39 mouse cellular contexts compared by ENCODE assay signal in the genomic region with DNA sequence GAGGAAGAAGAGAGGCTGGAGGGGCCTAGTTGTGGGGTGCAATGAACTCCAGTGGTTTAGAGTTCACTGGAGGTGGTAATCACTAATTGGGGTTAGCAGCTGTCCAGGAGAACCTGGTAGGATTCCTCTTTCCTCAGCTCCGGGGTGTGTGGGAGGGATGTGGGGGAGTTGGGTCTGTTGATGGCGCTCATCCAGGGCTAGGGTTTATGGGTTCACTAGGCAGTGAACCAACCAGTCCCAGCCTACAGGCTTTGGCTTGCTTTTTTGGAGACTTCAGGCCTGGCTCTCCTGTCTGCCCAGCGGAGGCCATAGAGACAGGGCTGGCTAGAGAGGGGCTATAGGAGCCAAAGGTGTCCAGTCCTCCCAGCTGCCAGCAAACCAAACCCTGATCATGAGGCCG. TPM values are rescaled to one million over a fixed set of nuclear protein-coding genes. Genes with fewer than 3 reads are reported as not detected.
DNase-seq lines count a peak whose midpoint lies in the region; ATAC-seq lines count a peak whose summit lies in the region.
"Had no signal": no experiment of that assay in that cellular context is flagged by ENCODE, and none has a peak within 500 bp of the region (broad histone marks: within the 10 kb centered on the region; RNA-seq: fewer than 3 reads in every experiment).

No protein-coding gene starts in this region.

- H3K27ac ChIP-seq in heart, embryonic 12.5 days (ENCODE audit: poor library complexity, severe bottlenecking): no peak overlapping the region
- H3K27ac ChIP-seq in kidney, embryonic 15.5 days: peak overlapping the region; percentile 9
- H3K27ac ChIP-seq in kidney, embryonic 16.5 days (ENCODE audit: low read length): no peak overlapping the region
- H3K27ac ChIP-seq: embryonic facial prominence, embryonic 12.5 days; hindbrain, embryonic 13.5 days; layer of hippocampus, adult 2 months; left cerebral cortex, adult 2 months; liver, embryonic 12.5 days had no signal

- no peak for ATAC-seq in heart, embryonic 12.5 days (ENCODE audit: insufficient number of reproducible peaks, low FRiP score)
- ATAC-seq in kidney, embryonic 15.5 days (replicated peaks; ENCODE audit: low FRiP score): peak; percentile 24; the same call in 1 of the 2 replicates
- no peak for ATAC-seq in kidney, embryonic 16.5 days (ENCODE audit: low FRiP score, low TSS enrichment)
- ATAC-seq: forebrain, embryonic 14.5 days; liver, embryonic 12.5 days; liver, postnatal 0 days; midbrain, embryonic 16.5 days; Patski had no signal

- intact Hi-C loops in heart, postnatal 10 days (cut with DNase I): loop anchor here (1.0 kb wide), 2 partner anchors 112 to 168 kb away; no protein-coding TSS in a partner anchor

- 0 out of 2 replicates have a peak, but pooled peaks cover 7% of the 10 kb centered on the region for H3K27me3 ChIP-seq in heart, embryonic 12.5 days (replicated peaks)
- no peaks in the 10 kb centered on the region for H3K27me3 ChIP-seq in kidney, embryonic 15.5 days
- no peaks in the 10 kb centered on the region for H3K27me3 ChIP-seq in kidney, embryonic 16.5 days (ENCODE audit: insufficient read depth, low read length)
- H3K27me3 ChIP-seq: embryonic facial prominence, embryonic 12.5 days; hindbrain, embryonic 13.5 days; liver, embryonic 12.5 days; Patski had no signal

- peaks cover 9% of the 10 kb centered on the region; the same call in 1 of the 2 replicates for H3K9me3 ChIP-seq in heart, embryonic 12.5 days (replicated peaks)
- H3K9me3 ChIP-seq in kidney, embryonic 15.5 days (replicated peaks): no peaks in the 10 kb centered on the region
- H3K9me3 ChIP-seq in kidney, embryonic 16.5 days (ENCODE audit: low read length): no peaks in the 10 kb centered on the region
- H3K9me3 ChIP-seq: embryonic facial prominence, embryonic 12.5 days; hindbrain, embryonic 13.5 days had no signal

- peaks cover 13% of the 10 kb centered on the region; the same call in 1 of the 2 replicates for H3K4me1 ChIP-seq in heart, embryonic 12.5 days (replicated peaks)
- peaks cover 21% of the 10 kb centered on the region for H3K4me1 ChIP-seq in kidney, embryonic 15.5 days
- peaks cover 9% of the 10 kb centered on the region for H3K4me1 ChIP-seq in kidney, embryonic 16.5 days (ENCODE audit: insufficient read depth, low read length)
- H3K4me1 ChIP-seq: embryonic facial prominence, embryonic 12.5 days; hindbrain, embryonic 13.5 days had no signal

- H3K9ac ChIP-seq in heart, embryonic 12.5 days: 0 out of 2 replicates have a peak overlapping the region, but pooled peaks have one; percentile 26
- H3K9ac ChIP-seq in kidney, embryonic 15.5 days: no peak overlapping the region
- no peak overlapping the region for H3K9ac ChIP-seq in kidney, embryonic 16.5 days (replicated peaks; ENCODE audit: low read length)
- H3K9ac ChIP-seq: embryonic facial prominence, embryonic 12.5 days; hindbrain, embryonic 13.5 days; liver, embryonic 12.5 days; liver, postnatal 0 days had no signal

- H3K4me2 ChIP-seq in heart, embryonic 12.5 days: no peak overlapping the region
- H3K4me2 ChIP-seq in kidney, embryonic 15.5 days: no peak overlapping the region
- no peak overlapping the region for H3K4me2 ChIP-seq in kidney, embryonic 16.5 days (replicated peaks; ENCODE audit: low read depth, low read length)
- H3K4me2 ChIP-seq: embryonic facial prominence, embryonic 12.5 days; hindbrain, embryonic 13.5 days; liver, embryonic 12.5 days; midbrain, embryonic 11.5 days had no signal

- no peaks in the 10 kb centered on the region for H3K36me3 ChIP-seq in heart, embryonic 12.5 days
- H3K36me3 ChIP-seq in kidney, embryonic 15.5 days: no peaks in the 10 kb centered on the region
- no peaks in the 10 kb centered on the region for H3K36me3 ChIP-seq in kidney, embryonic 16.5 days (ENCODE audit: insufficient read depth, low read length)
- H3K36me3 ChIP-seq: embryonic facial prominence, embryonic 12.5 days; hindbrain, embryonic 13.5 days; liver, embryonic 12.5 days had no signal

- WGBS in heart, embryonic 12.5 days: 75% methylated on average over 4 of the region's 4 CpGs
- 52% methylated on average over 4 of the region's 4 CpGs for WGBS in kidney, embryonic 15.5 days
- WGBS in kidney, embryonic 16.5 days: 47% methylated on average over 4 of the region's 4 CpGs

- no peak for DNase-seq in heart, postnatal 10 days
- DNase-seq in ovary, postnatal 10 days (ENCODE audit: low spot score): peak; percentile 38
- DNase-seq in ovary, adult 18-20 months (ENCODE audit: low spot score): no peak
- DNase-seq in embryo, embryonic 10.5 days (ENCODE audit: low spot score): no peak
- DNase-seq: adrenal gland, postnatal 10 days; cerebellum, adult 8-10 months; cerebellum, postnatal 25 days; gastrocnemius, postnatal 14 days; heart, postnatal 4 days; kidney, adult 18-20 months; liver, postnatal 0 days; lung, postnatal 36 days; retina, postnatal 1 day; right cerebral cortex, postnatal 14 days; thymus, postnatal 25 days had no signal

- H3K4me3 ChIP-seq in heart, embryonic 12.5 days: no peak overlapping the region
- H3K4me3 ChIP-seq in kidney, embryonic 15.5 days (replicated peaks): no peak overlapping the region
- H3K4me3 ChIP-seq in kidney, embryonic 16.5 days (ENCODE audit: low read length): no peak overlapping the region
- H3K4me3 ChIP-seq: embryonic facial prominence, embryonic 12.5 days; hindbrain, embryonic 13.5 days; layer of hippocampus, adult 2 months; left cerebral cortex, adult 2 months; liver, embryonic 12.5 days had no signal

RNA-seq across cellular contexts. Expression of a gene that starts 15.9 kb away (rescaled TPM):
- polyA plus RNA-seq in heart, embryonic 12.5 days (2016; fragmentation: Nextera tagmentation; extraction: Ambion mirVana): 2.1 and 2.5 TPM in 2 replicates
- under 1 TPM; 0.40 to 0.48 TPM for total RNA-seq in heart, postnatal 10 days (2021)
- polyA plus RNA-seq in kidney, embryonic 15.5 days (2015; fragmentation: Nextera tagmentation; extraction: Ambion mirVana): 1.1 and 1.4 TPM in 2 replicates
- 1.0 and 1.1 TPM in 2 replicates for polyA plus RNA-seq in kidney, embryonic 16.5 days (2015; fragmentation: Nextera tagmentation; extraction: Ambion mirVana)
- total RNA-seq: layer of hippocampus, adult 2 months; layer of hippocampus, postnatal 14 days; left cerebral cortex, postnatal 25 days; MEL had no signal
- polyA plus RNA-seq: embryonic facial prominence, embryonic 12.5 days; forebrain, embryonic 14.5 days had no signal

RNA-seq across cellular contexts. Expression of a gene that starts 20.5 kb away (rescaled TPM):
- 0.45 and 0.50 TPM in 2 replicates for polyA plus RNA-seq in heart, embryonic 12.5 days (2016; fragmentation: Nextera tagmentation; extraction: Ambion mirVana)
- under 1 TPM; 0.12 TPM for total RNA-seq in heart, postnatal 10 days (2021)
- 0.05 and 0.08 TPM in 2 replicates for polyA plus RNA-seq in kidney, embryonic 15.5 days (2015; fragmentation: Nextera tagmentation; extraction: Ambion mirVana)
- 0.10 and 0.17 TPM in 2 replicates for polyA plus RNA-seq in kidney, embryonic 16.5 days (2015; fragmentation: Nextera tagmentation; extraction: Ambion mirVana)
- total RNA-seq: layer of hippocampus, adult 2 months; layer of hippocampus, postnatal 14 days; left cerebral cortex, adult 2 months; left cerebral cortex, postnatal 25 days; neutrophil, adult 5-6 weeks had no signal
- polyA plus RNA-seq: forebrain, embryonic 14.5 days; heart, embryonic 14.5 days; hindbrain, embryonic 13.5 days; midbrain, embryonic 11.5 days; midbrain, embryonic 16.5 days; neural tube, embryonic 11.5 days; Patski; small intestine, adult 2 months; stomach, embryonic 14.5 days had no signal

RNA-seq across cellular contexts. Expression of a gene that starts 47.5 kb away (rescaled TPM):
- not detected in 2 replicates for polyA plus RNA-seq in heart, embryonic 12.5 days (2016; fragmentation: Nextera tagmentation; extraction: Ambion mirVana)
- not detected for total RNA-seq in heart, postnatal 10 days (2021)
- not detected in 2 replicates for polyA plus RNA-seq in kidney, embryonic 15.5 days (2015; fragmentation: Nextera tagmentation; extraction: Ambion mirVana)
- polyA plus RNA-seq in kidney, embryonic 16.5 days (2015; fragmentation: Nextera tagmentation; extraction: Ambion mirVana): not detected in 2 replicates
- total RNA-seq: gastrocnemius, postnatal 14 days; granulocyte monocyte progenitor cell, adult 5-6 weeks; heart, postnatal 4 days; layer of hippocampus, adult 2 months; left cerebral cortex, adult 2 months; megakaryocyte, adult 5-6 weeks; MEL had no signal
- polyA plus RNA-seq: embryonic facial prominence, embryonic 12.5 days; forebrain, embryonic 14.5 days; heart, embryonic 14.5 days; hindbrain, embryonic 13.5 days; limb, embryonic 14.5 days; liver, embryonic 12.5 days; liver, postnatal 0 days; lung, embryonic 16.5 days; midbrain, embryonic 11.5 days; midbrain, embryonic 16.5 days; neural tube, embryonic 11.5 days; Patski; small intestine, adult 2 months; stomach, embryonic 14.5 days had no signal

RNA-seq across cellular contexts. Expression of a gene that starts 55.6 kb away (rescaled TPM):
- 0.10 and 0.28 TPM in 2 replicates for polyA plus RNA-seq in heart, embryonic 12.5 days (2016; fragmentation: Nextera tagmentation; extraction: Ambion mirVana)
- total RNA-seq in heart, postnatal 10 days (2021): not detected
- 0.21 and 0.26 TPM in 2 replicates for polyA plus RNA-seq in kidney, embryonic 15.5 days (2015; fragmentation: Nextera tagmentation; extraction: Ambion mirVana)
- 0.26 and 0.33 TPM in 2 replicates for polyA plus RNA-seq in kidney, embryonic 16.5 days (2015; fragmentation: Nextera tagmentation; extraction: Ambion mirVana)
- total RNA-seq: adrenal gland, postnatal 10 days; granulocyte monocyte progenitor cell, adult 5-6 weeks; heart, postnatal 4 days; layer of hippocampus, adult 2 months; layer of hippocampus, postnatal 14 days; left cerebral cortex, postnatal 25 days; megakaryocyte, adult 5-6 weeks had no signal
- polyA plus RNA-seq: forebrain, embryonic 14.5 days; hindbrain, embryonic 13.5 days; liver, embryonic 12.5 days; neural tube, embryonic 11.5 days; small intestine, adult 2 months had no signal
